Mouse (Mus musculus) lung, adult 2 months (tissue): ENCODE results near the gene Cdkl5. TPM values are rescaled to one million over a fixed set of nuclear protein-coding genes. Genes with fewer than 3 reads are reported as not detected.
"Not testable (repeated sequence)": the region's sequence is repeated elsewhere in the genome, so short reads cannot be mapped to it uniquely, and the experiment has no call there.

ENCODE experiments used
- DNase-seq: peaks from one replicate; pipeline ENCODE4 v3.0.0; 2022
- H3K4me1 ChIP-seq: fragments of 200-500 bp; 2 replicates; pipeline ENCODE4 v1.6.1; 2011; ENCODE audit warnings: low read length; ENCODE audit not compliant: control insufficient read depth, insufficient read depth
- H3K4me3 ChIP-seq: fragments of 200-500 bp; replicated peaks from 2 replicates; pipeline ENCODE3; 2011; ENCODE audit warnings: low read depth, mild to moderate bottlenecking, control low read depth, low read length; ENCODE audit errors: extremely low read depth
- CTCF ChIP-seq: fragments of 200-500 bp; IDR thresholded peaks from 2 replicates; pipeline ENCODE4 v1.5.1; 2011; ENCODE audit warnings: mild to moderate bottlenecking, low read length, control low read depth; ENCODE audit not compliant: insufficient read depth
- POLR2A ChIP-seq: fragments of 200-500 bp; IDR thresholded peaks from 2 replicates; pipeline ENCODE4 v1.6.1; 2011; ENCODE audit warnings: low read depth, mild to moderate bottlenecking, control low read depth, low read length, borderline replicate concordance; ENCODE audit errors: extremely low read depth
- WGBS: fragments of 180-500 bp; shearing (Covaris S2); methylation state at CpG from one replicate; pipeline ENCODE4 v1.1.7; 2018; 5-methylcytosine and 5-hydroxymethylcytosine counted together
- polyA plus RNA-seq: library from polyadenylated mRNA; depleted of rRNA; stranded (reverse); fragments of >200 nt; gene quantifications from 2 replicates; pipeline ENCODE4 v1.2.3, GENCODE M21; 2012

Gene Cdkl5
- polyA plus RNA-seq, 1 experiment, result 7.1 TPM

GRCm38 (mm10) chrX:160808226-160808625, 186.3 kb downstream of the Cdkl5 start:
- DNase-seq, result no peak
- TF ChIP-seq POLR2A (no peak), CTCF (no peak)
- 76% methylated on average over 7 of the region's 7 CpGs for WGBS
- H3K4me1 ChIP-seq, result no peaks in the 10 kb centered on the region
- H3K4me3 ChIP-seq, result no peak overlapping the region

GRCm38 (mm10) chrX:160804409-160805150, 189.9 kb downstream of the Cdkl5 start:
- no peaks in the 10 kb centered on the region for H3K4me1 ChIP-seq
- H3K4me3 ChIP-seq, result no peak overlapping the region
- 73% methylated on average over 4 of the region's 4 CpGs for WGBS
- no peak for DNase-seq
- no peak for TF ChIP-seq POLR2A
- no peak for TF ChIP-seq CTCF

GRCm38 (mm10) chrX:160794920-160795319, 199.6 kb downstream of the Cdkl5 start:
- WGBS, result 74% methylated on average over 4 of the region's 4 CpGs
- no peak for DNase-seq
- no peaks in the 10 kb centered on the region for H3K4me1 ChIP-seq
- no peak overlapping the region for H3K4me3 ChIP-seq
- TF ChIP-seq POLR2A (no peak), CTCF (no peak)

- WGBS, result 63% methylated on average over 5 of the region's 5 CpGs
- TF ChIP-seq CTCF (no peak), POLR2A (no peak)
- no peak for DNase-seq
- H3K4me1 ChIP-seq, result no peaks in the 10 kb centered on the region
- H3K4me3 ChIP-seq, result no peak overlapping the region
These were observed 212.2 kb downstream of the Cdkl5 start for GRCm38 (mm10) chrX:160782276-160782675.

GRCm38 (mm10) chrX:160773033-160773432, 221.5 kb downstream of the Cdkl5 start:
- WGBS, result 48% methylated on average over 1 of the region's 1 CpGs
- no peak for DNase-seq
- Histone ChIP-seq H3K4me1 (no peaks in the 10 kb centered on the region), H3K4me3 (no peak overlapping the region)
- TF ChIP-seq POLR2A (no peak), CTCF (no peak)

- H3K4me1 ChIP-seq, DNase-seq, H3K4me3 ChIP-seq: not testable (repeated sequence)
- 69% methylated on average over 5 of the region's 5 CpGs for WGBS
These were observed 224.9 kb downstream of the Cdkl5 start for GRCm38 (mm10) chrX:160769622-160770021.

GRCm38 (mm10) chrX:160767713-160768112, 226.8 kb downstream of the Cdkl5 start, which contains the start of gene Rs1:
TSS of gene Rs1 (plus strand) at chrX:160768013.
- H3K4me1 ChIP-seq, result no peaks in the 10 kb centered on the region
- no peak for DNase-seq
- WGBS, result 81% methylated on average over 2 of the region's 2 CpGs
- no peak within 1 kb of the TSS for H3K4me3 ChIP-seq
- TF ChIP-seq POLR2A (no peak), CTCF (no peak)

GRCm38 (mm10) chrX:160766233-160766616, 228.3 kb downstream of the Cdkl5 start:
- 34% methylated on average over 15 of the region's 15 CpGs for WGBS
- no peak for DNase-seq

GRCm38 (mm10) chrX:160765389-160766232, 228.9 kb downstream of the Cdkl5 start:
- 31% methylated on average over 30 of the region's 30 CpGs for WGBS
- DNase-seq, result peak; percentile 90
- no peak for TF ChIP-seq CTCF
- TF ChIP-seq POLR2A, result no peak
- peak overlapping the region; percentile 95 for H3K4me3 ChIP-seq
- H3K4me1 ChIP-seq, result no peaks in the 10 kb centered on the region

More at GRCm38 (mm10) chrX:160766233-160766616, 228.3 kb downstream of the Cdkl5 start:
- H3K4me1 ChIP-seq, result no peaks in the 10 kb centered on the region
- no peak for TF ChIP-seq POLR2A
- no peak for TF ChIP-seq CTCF
- H3K4me3 ChIP-seq, result peak overlapping the region; percentile 95
